Mouse (Mus musculus) cerebellum, postnatal 25 days (tissue): Measurements from ENCODE around the gene Dnmt3a.

Source experiments
- DNase-seq, 2 experiments: peaks; one replicate each; pipeline ENCODE4 v3.0.0; 2021; ENCODE audit warnings: mixed read lengths in 2 of 2

Gene Dnmt3a

GRCm38 (mm10) chr12:3855762-3856501 is 50.1 kb downstream of the Dnmt3a start:
- DNase-seq: peak; percentile 74 to 78

GRCm38 (mm10) chr12:3856748-3857147 is 50.9 kb downstream of the Dnmt3a start:
- DNase-seq: no peak

- peak in 1 of 2 experiments; percentile 58 for DNase-seq
These were observed 51.4 kb downstream of the Dnmt3a start for GRCm38 (mm10) chr12:3857231-3857630.

GRCm38 (mm10) chr12:3857773-3858172 is 52.0 kb downstream of the Dnmt3a start:
- no peak for DNase-seq

GRCm38 (mm10) chr12:3858754-3859153 is 52.9 kb downstream of the Dnmt3a start:
- no peak for DNase-seq

- DNase-seq: no peak
These were observed 53.7 kb downstream of the Dnmt3a start for GRCm38 (mm10) chr12:3859545-3859944.

GRCm38 (mm10) chr12:3860005-3860404 is 54.2 kb downstream of the Dnmt3a start:
- DNase-seq: no peak

- DNase-seq: no peak
These were observed 55.9 kb downstream of the Dnmt3a start for GRCm38 (mm10) chr12:3861665-3862228.

GRCm38 (mm10) chr12:3862253-3862652 is 56.4 kb downstream of the Dnmt3a start:
- no peak for DNase-seq

GRCm38 (mm10) chr12:3864208-3864607 is 58.4 kb downstream of the Dnmt3a start:
- no peak for DNase-seq

GRCm38 (mm10) chr12:3865594-3865993 is 59.8 kb downstream of the Dnmt3a start:
- DNase-seq: no peak

GRCm38 (mm10) chr12:3866654-3867370 is 61.0 kb downstream of the Dnmt3a start:
- peak; percentile 54 to 67 for DNase-seq

GRCm38 (mm10) chr12:3868115-3868514 is 62.3 kb downstream of the Dnmt3a start:
- DNase-seq: peak in 1 of 2 experiments; percentile 21

GRCm38 (mm10) chr12:3868676-3869458 is 63.1 kb downstream of the Dnmt3a start:
- peak; percentile 77 to 88 for DNase-seq

- peak; percentile 66 to 75 for DNase-seq
These were observed 64.2 kb downstream of the Dnmt3a start for GRCm38 (mm10) chr12:3870024-3870423.

GRCm38 (mm10) chr12:3870859-3871462 is 65.2 kb downstream of the Dnmt3a start:
- no peak for DNase-seq

GRCm38 (mm10) chr12:3871637-3872036 is 65.8 kb downstream of the Dnmt3a start:
- peak; percentile 76 to 86 for DNase-seq

- no peak for DNase-seq
These were observed 66.8 kb downstream of the Dnmt3a start for GRCm38 (mm10) chr12:3872410-3873230.

- DNase-seq: no peak
These were observed 69.7 kb downstream of the Dnmt3a start for GRCm38 (mm10) chr12:3875474-3875873.

- DNase-seq: no peak
These were observed 71.6 kb downstream of the Dnmt3a start for GRCm38 (mm10) chr12:3877376-3877775.

- DNase-seq: no peak
These were observed 75.7 kb downstream of the Dnmt3a start for GRCm38 (mm10) chr12:3881474-3881873.
